Mouse (Mus musculus): ENCODE measurements around the gene Arrdc3.

Gene Arrdc3

DNA sequence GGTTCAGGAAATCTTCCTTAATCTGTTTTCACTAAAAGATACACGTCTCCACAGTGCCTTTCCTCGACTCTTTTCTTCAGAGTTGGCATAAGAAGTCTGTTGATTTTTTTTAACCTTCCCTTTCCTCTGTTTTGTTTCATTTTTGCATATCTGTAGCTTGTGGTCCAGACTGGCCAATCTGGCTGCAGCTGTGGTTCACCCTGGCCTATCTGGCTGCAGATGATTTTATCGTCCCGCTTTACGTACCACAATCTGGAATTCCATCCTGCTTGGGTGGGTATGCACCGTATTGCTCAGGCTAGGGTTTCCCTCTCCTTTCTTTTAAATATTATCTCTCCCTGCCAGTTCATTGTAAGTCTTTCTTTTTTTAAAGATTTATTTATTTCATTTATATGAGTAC, 37.8 kb downstream of the Arrdc3 start:
- no peak for DNase-seq (ENCODE audit: inconsistent ontology term)

DNA sequence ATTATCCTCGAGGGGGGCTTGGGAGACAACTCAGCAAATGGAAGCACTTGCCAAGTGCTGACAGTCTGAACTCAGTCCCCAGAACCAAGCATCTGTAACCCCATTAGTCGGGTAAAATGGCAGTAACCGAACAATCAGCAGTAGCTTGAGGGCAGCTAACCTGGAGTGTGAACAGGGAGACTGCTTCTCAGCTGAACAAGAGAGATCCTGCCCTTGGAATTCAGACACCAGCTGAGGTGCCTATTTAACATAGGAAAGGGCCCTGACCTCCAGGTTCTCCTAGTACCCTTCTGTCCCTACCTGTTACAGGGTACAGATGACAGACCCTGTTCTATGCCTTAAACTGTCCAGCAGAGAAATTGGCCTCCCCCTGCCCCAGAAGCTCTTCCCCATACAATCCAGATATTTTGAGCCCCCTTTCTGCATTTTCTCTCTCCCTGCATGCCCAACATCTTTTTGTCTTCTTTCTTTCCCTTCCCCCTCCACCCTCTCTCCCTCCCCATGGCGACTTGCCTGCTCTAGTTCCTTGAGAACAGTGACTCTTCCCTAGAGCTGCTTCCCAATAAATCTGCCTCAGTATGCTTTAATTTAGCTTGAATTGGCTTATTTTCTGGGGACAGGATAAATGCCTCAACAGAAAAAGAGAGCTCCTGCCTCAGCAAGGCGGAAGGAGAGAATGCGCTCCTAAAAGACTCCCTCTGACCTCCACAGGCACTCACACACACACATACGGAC, 38.6 kb downstream of the Arrdc3 start:
- no peak for DNase-seq (ENCODE audit: inconsistent ontology term)

GRCm38 (mm10) chr13:80928187-80928586, 45.0 kb downstream of the Arrdc3 start:
- no peak for DNase-seq (ENCODE audit: inconsistent ontology term)

DNA sequence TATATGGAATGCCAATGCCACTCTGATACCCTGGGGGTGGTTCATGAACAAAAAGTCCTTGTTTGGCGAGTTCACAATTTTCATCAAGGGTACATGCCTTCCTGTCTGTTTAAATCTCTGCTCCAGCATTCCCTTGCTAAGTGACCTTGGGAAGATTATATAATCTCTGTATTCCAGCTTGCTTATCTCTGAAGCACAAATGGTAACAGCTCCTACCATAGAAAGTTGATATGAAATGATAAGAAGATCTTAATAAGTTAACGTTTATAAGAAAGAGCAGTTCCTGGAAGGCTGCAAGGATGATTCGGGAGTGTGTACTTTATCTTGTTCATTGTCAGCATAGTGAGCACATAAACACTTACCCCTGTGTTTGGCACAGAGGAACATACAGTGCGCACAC, 46.8 kb downstream of the Arrdc3 start:
- no peak for DNase-seq (ENCODE audit: inconsistent ontology term)

GRCm38 (mm10) chr13:80932816-80933402, 49.7 kb downstream of the Arrdc3 start:
- DNase-seq (ENCODE audit: inconsistent ontology term) = no peak

DNA sequence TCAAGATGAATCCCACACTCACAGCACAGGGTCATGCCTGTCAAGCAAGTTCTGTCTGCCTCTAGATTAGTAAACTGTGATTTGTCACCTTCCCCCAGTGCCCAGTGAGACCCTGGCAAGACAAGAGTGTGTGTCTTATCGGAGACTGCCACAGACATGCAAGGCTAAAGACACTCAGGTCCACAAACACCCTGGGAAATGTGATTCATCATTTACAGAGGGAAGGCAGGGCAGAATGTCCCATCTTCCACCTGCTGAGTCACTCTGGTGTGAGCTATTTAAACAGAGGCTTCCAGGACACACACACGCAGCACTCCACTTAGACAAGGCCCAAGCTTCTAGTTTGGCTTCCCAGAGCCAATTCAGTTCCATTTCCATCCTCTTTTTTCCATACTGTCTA, 53.2 kb downstream of the Arrdc3 start:
- DNase-seq (ENCODE audit: inconsistent ontology term) = peak; percentile 49

- DNase-seq (ENCODE audit: inconsistent ontology term) = no peak
Observed at GRCm38 (mm10) chr13:80939228-80939627, 56.0 kb downstream of the Arrdc3 start.

DNA sequence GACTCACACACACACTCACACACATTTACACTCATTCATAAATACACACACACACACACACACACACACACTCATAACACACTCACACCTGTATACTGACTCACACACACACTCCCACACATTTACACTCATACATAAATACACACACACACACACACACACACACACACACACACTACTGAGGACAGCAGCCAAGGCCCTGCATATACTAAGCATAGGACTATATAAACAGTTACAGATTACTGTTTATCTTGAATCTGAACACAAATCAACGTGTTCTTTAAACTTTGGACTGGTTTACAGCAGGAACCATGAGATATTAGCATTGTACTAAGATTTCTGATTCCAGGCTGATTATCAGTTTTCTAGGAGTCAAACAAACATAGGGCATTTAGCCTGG, 56.7 kb downstream of the Arrdc3 start:
- DNase-seq (ENCODE audit: inconsistent ontology term) = no peak

- no peak for DNase-seq (ENCODE audit: inconsistent ontology term)
Observed at GRCm38 (mm10) chr13:80940421-80940820, 57.2 kb downstream of the Arrdc3 start.

- peak; percentile 74 for DNase-seq (ENCODE audit: inconsistent ontology term)
Observed at GRCm38 (mm10) chr13:80940860-80941630, 57.9 kb downstream of the Arrdc3 start.

DNA sequence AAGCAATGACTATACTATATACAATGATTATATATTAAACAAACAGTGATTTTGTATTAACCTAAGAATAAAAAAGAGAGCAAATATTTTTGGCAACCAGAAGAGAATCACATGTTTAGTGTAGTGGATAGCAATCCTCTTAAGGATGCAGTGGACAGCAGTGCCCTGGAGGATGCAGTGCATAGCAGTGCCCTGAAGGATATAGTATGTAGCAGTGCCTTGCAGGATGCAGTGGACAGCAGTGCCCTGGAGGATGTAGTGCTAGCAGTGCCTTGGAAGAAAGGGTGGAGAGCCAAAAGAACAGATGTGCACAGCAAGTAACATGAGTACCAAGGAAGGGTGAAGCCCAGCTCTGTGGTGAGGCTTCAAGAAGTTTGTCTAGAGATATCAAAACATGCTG, 61.3 kb downstream of the Arrdc3 start:
- no peak for DNase-seq (ENCODE audit: inconsistent ontology term)
